Mouse (Mus musculus) layer of hippocampus, adult 11-12 months (tissue): ENCODE data around the gene Lpar6.

Source experiments
- DNase-seq: peaks from one replicate; pipeline ENCODE4 v3.0.0; 2022; ENCODE audit warnings: low spot score

Lpar6 gene

DNA sequence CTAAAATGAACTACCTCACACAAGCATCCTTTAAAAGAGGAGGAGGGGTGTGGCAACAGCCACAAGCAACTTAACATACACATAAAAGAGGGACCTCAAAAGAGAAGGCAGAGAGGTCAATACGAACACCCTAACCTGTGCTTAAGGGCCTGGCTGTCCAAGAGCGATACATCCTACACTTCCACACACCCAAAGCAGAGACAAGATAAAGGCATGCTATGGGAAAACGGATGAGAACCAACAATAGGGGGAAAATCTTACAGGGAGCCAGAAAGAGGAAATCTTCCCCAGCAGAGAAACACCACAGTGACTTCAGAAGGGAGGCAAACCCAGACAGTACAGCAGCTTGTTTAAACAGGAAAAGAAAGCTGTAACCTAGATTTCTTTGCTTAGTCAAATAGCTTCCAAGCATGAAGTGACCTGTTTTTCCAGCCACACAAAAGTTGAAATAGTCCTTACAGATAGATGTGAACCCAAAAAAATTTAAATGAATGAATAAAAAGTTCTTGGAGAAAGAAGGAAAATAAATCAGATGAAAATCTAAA is 17.8 kb downstream of the Lpar6 start:
- no peak for DNase-seq

DNA sequence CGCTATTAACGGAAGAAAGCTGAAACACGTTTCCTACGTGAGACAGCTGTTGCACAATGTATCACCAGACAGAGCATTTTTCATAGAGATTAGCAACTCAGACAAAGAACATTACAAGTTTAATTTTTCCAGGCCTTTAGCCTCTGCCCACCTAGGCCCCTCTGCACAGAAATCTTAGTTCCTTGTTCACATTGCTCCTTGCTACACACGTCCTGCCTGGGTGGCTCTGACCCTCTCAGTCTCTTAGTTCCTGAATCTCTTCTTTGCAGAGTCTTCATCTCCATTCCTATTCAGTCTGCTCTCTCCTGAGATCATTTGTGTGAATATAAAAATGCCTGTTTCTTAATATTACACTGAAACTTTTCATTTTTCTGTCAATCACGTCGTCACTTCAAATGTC is 19.7 kb downstream of the Lpar6 start:
- no peak for DNase-seq

DNA sequence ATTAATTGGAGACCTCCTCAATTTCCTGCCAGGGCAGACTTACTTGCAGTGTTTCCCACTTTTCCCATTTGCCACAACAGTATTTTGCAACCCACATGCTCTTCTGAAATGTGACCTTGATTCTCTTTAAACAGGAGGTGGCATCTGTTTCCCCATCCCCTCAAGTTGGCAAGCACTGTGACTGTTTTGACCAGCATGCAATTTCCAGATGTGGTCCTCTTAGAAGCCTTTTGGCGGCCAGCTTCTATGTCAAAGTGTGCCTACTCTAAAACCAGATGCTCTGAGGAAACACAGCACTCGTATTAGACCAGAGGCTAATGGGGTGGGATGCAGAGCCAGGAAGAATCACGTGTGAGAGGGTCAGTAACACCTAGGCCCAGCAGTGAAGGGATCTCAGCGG is 20.5 kb downstream of the Lpar6 start:
- no peak for DNase-seq

DNA sequence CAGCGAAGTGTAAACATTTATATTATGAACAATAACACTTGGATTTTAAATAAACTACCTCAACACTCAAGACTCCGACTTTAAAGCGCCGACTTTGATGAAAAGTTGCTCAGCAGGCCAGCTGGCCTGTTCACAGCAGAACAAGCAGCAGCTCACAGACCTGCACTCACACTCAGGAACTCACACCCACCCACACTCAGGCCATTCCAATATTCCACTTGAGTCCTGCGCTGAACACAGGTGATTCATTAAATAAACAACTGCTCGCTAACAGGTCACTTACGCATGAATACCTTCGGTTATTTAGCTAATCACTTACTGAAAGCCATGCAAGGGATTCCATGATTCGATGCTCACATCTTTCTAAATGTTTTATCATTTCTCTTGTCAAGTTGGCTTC is 24.5 kb downstream of the Lpar6 start:
- DNase-seq, result no peak

DNA sequence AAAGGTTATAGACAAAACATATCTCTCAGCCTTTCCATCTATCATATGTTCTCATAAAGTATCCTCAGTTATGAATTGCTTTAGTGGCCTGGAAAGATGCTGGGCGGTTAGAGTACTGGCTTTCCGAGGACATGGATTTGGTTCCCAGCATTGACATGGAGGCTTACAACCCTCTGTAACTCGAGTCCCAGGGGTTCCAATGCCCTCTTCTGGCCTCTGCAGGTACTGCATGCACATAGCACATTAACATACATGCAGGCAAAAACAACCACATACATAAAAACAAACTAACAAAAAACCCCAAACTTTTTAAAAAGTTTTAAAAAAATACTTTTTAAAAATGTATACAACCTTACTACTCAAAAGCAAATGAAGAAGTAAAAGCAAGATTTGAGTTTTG is 28.5 kb downstream of the Lpar6 start:
- no peak for DNase-seq

DNA sequence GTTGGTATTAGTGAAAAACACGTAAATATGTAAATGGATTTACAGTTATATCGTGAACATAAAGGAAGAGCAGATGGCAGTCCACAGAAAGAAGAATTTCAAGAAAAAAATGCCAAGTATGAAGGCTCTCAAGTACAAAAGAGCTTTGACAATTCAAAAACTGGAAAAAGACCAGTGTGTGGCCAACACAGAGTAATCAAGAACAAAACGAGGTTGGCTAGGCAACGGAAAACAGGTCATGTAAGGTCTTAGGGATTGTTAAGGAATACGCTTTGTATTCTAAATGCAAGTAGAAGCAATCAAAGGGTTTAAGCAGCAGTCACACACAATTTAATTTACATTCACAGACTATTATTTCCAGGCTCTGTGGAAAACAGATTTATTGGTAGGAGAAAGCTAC is 34.1 kb downstream of the Lpar6 start:
- DNase-seq, result no peak

DNA sequence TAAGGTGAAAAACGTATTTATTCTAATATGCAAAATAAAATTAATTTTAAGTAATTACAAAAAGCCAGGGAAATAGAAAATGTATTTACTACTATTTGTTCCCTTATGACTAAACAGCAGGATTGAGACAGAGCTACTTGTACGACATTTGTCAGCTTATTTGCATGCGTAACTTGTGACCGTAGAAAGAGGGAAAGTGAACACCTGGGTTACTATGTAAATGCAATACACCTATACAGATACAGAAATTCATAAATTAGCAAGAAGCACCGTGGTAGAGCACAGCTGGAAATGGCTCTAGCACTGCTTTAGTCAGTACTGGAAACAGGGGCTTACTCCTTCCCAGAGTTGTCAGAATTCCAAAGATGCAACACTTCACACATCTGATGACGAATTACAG is 41.4 kb downstream of the Lpar6 start:
- DNase-seq, result no peak

DNA sequence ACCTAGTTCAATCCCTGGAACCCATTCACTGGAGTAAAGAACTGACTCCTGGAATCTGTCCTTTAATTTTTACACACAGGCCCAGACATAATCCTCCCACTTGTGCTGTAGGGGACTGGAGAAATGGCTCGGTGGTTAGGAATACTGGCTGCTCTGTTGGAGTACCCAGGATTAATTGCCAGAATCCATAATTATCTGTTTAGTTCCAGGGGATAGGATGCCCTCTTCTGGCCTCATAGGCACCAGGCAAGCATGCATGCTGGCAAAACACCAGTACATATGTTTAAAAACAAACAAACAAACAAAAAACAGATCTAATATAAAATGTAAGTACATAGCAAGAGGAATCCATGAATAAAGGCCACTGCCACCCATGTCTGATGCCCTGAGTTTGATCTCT is 43.3 kb downstream of the Lpar6 start:
- peak; percentile 18 for DNase-seq

DNA sequence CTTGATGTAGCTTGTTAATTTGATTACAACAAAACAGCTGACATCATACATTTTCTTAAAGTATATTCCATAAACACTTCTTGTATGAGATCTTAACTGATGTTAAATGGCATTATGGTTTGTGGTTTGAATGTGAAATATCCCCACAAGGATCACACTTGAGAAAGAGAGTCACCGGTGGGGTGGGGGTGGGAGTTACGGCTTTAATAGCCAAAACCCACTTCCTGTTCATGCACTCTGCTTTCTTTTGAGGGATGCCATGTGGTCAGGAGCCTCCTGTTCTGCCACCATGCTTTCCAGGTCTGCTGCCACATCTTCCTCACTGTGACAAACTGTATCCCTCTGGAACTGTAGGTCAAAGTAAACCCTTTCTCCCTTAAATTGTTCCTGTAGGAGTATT is 52.2 kb downstream of the Lpar6 start:
- DNase-seq, result no peak

DNA sequence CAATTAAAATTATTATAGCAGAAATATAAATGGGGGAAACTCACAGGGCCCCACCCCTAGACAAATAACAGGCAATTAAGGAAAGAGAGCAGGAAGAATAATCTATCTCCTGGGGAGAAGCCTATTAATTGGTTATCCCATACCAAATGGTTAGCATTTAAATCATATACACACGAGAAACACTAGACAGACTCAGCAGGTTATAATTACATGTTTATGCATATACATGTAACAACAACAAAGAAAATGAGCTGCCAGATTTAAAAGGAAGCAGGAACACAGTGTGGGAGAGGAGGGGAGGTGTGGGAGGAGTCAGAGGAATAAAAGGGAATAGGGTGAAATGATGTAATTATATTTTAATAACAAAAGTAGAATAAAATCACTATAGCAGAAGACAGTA is 54.7 kb downstream of the Lpar6 start:
- no peak for DNase-seq
